Mouse (Mus musculus): ENCODE measurements at regions not wholly inside any gene's neighbourhood (a gene's known extent, or its start where the extent isn't known, plus 50 kb on each side); places are given as distances from the start of the nearest gene placed in this dataset.

DNA sequence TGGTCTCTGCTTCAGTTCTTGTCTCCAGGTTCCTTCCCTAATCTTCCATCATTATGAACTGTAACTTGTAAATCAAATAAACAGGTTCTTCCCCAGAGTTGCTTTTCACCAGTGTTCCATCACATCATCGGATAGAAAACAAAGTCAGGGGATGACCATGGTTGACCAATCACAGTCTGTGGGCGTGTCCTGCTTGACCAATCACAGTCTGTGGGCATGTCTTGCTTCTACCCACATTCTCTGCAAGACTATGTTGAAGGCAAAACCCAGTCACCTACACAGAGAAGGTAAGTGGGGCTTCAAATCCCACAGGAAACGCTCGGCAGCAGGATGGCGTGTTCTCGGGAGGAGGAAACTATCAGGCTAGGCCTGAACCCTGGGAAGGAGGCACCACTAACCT lies 82.9 kb upstream of the Hs6st1 start:
- TF ChIP-seq CTCF (IDR thresholded peaks at IDR 0.05; ENCODE audit: extremely low read depth, insufficient read depth, insufficient read length, insufficient replicate concordance) (no peak), POLR2A (IDR thresholded peaks at IDR 0.05; ENCODE audit: low read depth, low read length) (no peak)
